Mouse (Mus musculus): ENCODE data around the gene Rfng. TPM values are rescaled to one million over a fixed set of nuclear protein-coding genes. Genes with fewer than 3 reads are reported as not detected.

Gene Rfng
- polyA plus RNA-seq, 1 experiment, result 98.9 TPM

DNA sequence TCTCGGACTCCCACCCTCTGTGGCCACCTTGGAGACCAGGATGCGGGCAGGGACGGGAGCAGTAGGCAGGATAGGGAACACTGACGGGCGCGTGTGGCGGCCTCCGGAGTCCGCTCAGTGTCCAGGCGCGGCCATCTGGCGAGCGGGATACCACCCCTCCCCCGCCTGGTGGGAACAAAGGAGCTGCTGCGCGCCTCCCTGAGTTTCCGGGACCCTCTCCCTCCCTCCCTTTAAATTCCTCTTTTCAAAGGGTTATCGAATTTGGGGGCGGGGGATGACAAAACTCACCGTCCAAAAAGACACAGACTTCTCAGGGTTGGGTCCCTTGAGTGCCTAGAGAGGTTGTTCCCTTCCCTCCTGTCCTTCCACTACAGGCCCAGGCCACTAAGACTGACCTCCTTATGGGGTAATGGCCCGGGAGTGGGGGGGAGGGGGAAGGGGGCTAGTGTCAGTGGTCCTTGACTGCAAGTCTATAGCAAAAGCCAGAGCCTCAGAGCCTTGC lies 40.8 kb upstream of the Rfng start:
- TF ChIP-seq CTCF (IDR thresholded peaks at IDR 0.05; ENCODE audit: extremely low read depth, insufficient read depth, low read length), result no peak
- no peak; the same call in 1 of the 2 replicates for TF ChIP-seq POLR2A (IDR thresholded peaks at IDR 0.05; ENCODE audit: extremely low read depth, insufficient read depth, low read length)
- peak overlapping the region; percentile 98 for H3K27ac ChIP-seq (ENCODE audit: insufficient read depth, low read length)

DNA sequence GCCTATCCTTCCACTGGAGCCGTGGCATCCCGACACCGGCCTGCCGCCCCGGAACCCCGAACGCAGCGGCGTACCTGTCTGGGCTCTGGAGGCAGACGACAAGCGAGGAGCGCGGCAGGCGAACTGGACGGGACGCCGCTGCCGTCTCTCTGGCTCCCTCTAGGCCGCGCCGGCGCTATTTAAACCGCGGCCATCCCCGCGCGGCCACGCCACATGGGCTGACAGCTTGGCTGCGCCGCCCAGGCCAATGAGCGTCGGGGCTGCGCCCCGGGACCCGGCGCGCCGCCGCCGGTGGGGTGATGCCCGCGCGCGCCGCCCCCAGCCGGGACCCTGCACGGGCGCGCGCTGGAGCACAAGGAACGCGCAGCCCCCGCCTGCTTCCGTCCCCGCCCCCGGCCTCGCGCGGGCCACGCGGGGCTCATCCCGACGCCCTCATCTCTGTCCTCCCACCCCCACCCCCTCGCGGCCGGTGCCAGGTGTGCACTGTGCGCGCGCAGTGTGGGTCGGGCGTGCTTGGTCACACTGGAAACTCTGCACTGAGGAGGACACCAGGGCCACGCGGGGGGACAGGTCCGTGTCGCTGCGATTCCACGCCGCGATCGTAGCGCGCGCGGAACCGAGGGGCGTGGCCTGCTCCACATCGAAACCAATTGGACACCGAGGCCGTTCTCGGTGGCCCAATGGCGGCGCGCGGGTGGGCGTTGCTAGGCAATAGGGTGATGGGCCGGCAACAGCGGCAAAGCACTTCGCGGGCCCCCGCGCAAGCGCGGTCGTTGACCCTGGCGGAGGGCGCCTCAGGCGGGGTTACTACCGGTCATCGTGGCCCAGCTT lies 40.2 kb upstream of the Rfng start, which contains the start of gene Fasn:
Gene Fasn (minus strand): TSS at position 592 of the 831 bp plus-strand sequence.
- Histone ChIP-seq H3K4me1 (ENCODE audit: control insufficient read depth, insufficient read depth, low read length) (no peaks in the 10 kb centered on the region), H3K4me3 (ENCODE audit: insufficient read depth, low read length) (peak within 1 kb of the TSS; percentile 62), H3K27ac (ENCODE audit: insufficient read depth, low read length) (peak within 1 kb of the TSS; percentile 98)
- no peak for TF ChIP-seq CTCF (IDR thresholded peaks at IDR 0.05; ENCODE audit: extremely low read depth, insufficient read depth, low read length)
- TF ChIP-seq POLR2A (IDR thresholded peaks at IDR 0.05; ENCODE audit: extremely low read depth, insufficient read depth, low read length), result peak; percentile 96

More for the DNA sequence above, 40.8 kb upstream of the Rfng start:
- Histone ChIP-seq H3K4me3 (ENCODE audit: insufficient read depth, low read length) (peak overlapping the region; percentile 62), H3K4me1 (ENCODE audit: control insufficient read depth, insufficient read depth, low read length) (no peaks in the 10 kb centered on the region)

DNA sequence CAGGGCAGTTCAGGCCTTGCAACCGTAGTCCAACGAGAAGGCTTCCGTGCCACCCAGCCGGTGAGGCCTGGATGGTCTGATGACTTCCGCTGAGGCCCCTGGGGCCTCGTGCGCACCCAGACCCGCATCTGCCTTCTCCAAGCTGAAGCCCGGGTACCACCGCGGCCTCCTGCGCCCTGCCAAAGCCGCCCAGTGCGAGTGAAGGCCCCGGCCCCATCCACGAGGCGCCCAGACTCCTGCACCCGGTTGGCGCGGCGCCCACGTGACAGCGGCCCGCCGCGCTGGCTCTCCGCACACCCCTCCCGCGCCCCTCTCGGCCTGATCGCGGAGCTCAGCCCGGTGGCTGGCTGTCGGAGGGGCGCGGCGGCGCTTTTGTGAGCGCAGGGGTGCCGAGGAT lies 39.5 kb upstream of the Rfng start:
- Histone ChIP-seq H3K4me1 (ENCODE audit: control insufficient read depth, insufficient read depth, low read length) (no peaks in the 10 kb centered on the region), H3K4me3 (ENCODE audit: insufficient read depth, low read length) (peak overlapping the region; percentile 62), H3K27ac (ENCODE audit: insufficient read depth, low read length) (peak overlapping the region; percentile 94)
- TF ChIP-seq CTCF (IDR thresholded peaks at IDR 0.05; ENCODE audit: extremely low read depth, insufficient read depth, low read length), result no peak
- no peak for TF ChIP-seq POLR2A (IDR thresholded peaks at IDR 0.05; ENCODE audit: extremely low read depth, insufficient read depth, low read length)

DNA sequence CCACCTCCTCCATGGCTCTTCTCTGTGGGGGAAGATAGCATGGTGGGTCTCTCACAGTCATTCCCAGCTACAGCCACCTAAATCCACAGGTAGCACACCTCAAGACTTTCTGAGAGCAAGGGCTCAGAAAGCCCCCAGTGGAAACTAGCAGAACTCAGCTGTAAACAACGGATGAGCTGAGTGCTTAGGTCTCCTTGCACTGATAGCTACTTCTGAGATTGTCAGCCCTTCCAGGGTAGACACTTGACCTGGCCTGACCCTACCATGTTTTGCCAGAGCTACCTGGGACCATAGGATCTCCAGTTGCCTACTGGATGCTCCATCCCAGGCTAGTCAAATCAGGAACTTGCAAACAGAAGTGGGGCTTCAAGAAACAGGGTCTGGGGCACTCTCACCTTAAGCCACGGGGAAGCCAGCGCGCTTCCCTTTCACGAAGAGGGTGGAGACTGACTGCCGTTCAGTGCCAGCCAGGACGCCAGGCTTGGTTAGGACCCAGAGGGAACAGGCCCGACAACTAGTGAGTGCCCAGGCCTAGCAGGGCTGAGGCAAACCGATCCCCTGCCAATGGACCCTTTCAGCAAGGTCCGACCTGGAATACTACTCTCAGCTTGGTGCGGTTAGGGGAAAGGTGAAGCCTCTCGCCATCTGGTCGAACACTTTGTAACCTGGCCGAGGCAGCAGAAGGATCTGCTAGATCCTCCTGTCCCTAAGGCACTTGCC lies 39.0 kb upstream of the Rfng start:
- no peaks in the 10 kb centered on the region for H3K4me1 ChIP-seq (ENCODE audit: control insufficient read depth, insufficient read depth, low read length)
- TF ChIP-seq POLR2A (IDR thresholded peaks at IDR 0.05; ENCODE audit: extremely low read depth, insufficient read depth, low read length) (no peak), CTCF (IDR thresholded peaks at IDR 0.05; ENCODE audit: extremely low read depth, insufficient read depth, low read length) (no peak)
- H3K4me3 ChIP-seq (ENCODE audit: insufficient read depth, low read length), result peak overlapping the region; percentile 62
- peak overlapping the region; percentile 94; the same call in 1 of the 2 replicates for H3K27ac ChIP-seq (ENCODE audit: insufficient read depth, low read length)

DNA sequence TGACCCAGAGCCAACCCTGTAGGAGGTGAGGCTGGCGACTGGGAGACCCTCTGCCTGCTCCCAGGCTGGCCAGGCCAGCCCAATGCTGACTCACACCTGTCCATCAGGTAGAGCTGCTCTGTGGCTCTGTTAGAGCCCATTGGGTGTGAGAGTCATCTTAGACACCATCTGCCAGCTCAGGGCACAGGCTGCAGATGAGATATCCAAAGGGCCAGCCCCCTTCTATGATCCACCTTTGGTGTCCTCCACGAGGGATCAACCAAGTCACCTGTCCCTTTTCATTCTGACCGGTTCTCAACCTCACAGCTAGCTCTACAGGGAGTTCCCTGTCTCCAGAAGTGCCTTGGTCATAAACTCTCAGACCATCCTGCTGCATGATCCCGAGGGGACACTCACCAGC lies 38.3 kb upstream of the Rfng start:
- H3K27ac ChIP-seq (ENCODE audit: insufficient read depth, low read length), result no peak overlapping the region
- TF ChIP-seq POLR2A (IDR thresholded peaks at IDR 0.05; ENCODE audit: extremely low read depth, insufficient read depth, low read length) (no peak), CTCF (IDR thresholded peaks at IDR 0.05; ENCODE audit: extremely low read depth, insufficient read depth, low read length) (no peak)
- peak overlapping the region; percentile 62 for H3K4me3 ChIP-seq (ENCODE audit: insufficient read depth, low read length)
- no peaks in the 10 kb centered on the region for H3K4me1 ChIP-seq (ENCODE audit: control insufficient read depth, insufficient read depth, low read length)

DNA sequence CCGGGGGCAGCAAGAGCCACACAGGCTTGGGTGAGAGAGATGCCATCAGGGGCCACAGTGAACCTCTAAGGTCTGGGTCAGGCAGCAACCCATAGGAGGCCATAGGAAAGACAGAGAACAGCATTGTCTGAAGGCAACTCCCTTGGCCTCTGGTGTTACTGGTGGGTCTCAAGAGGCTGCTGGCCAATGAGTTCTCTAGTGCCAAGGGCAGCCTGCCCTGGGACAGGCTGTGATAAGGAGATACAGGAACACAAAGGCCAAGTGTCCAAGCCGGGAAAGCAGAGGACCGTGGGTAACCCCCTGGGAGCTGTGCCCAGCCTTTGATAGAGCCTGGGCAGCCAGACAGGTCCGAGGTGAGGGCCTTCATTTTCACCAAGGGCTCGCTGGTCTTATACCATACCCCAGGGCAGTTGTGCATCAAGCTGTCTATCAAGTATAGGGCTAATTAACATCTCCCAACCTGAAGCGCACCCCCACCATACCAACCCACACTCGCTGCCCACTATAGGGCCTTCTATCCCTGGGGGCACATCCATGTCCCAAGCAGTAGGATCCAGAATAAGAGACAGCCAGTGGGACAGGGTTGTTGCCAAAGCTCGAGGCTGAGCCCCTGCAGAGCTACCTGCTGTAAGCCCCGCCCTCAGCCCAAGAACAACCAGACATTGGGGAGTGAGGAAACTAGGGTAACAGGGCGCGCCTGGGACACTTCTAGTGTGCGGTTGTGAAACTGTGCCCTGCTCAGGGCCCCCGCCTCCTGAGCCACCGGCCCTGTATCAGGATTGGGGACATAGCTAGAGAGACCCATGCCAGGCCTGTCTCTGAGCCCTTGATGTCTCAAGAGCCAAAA lies 37.3 kb upstream of the Rfng start:
- Histone ChIP-seq H3K4me3 (ENCODE audit: insufficient read depth, low read length) (no peak overlapping the region), H3K27ac (ENCODE audit: insufficient read depth, low read length) (no peak overlapping the region)
- no peak for TF ChIP-seq POLR2A (IDR thresholded peaks at IDR 0.05; ENCODE audit: extremely low read depth, insufficient read depth, low read length)
- TF ChIP-seq CTCF (IDR thresholded peaks at IDR 0.05; ENCODE audit: extremely low read depth, insufficient read depth, low read length), result no peak

DNA sequence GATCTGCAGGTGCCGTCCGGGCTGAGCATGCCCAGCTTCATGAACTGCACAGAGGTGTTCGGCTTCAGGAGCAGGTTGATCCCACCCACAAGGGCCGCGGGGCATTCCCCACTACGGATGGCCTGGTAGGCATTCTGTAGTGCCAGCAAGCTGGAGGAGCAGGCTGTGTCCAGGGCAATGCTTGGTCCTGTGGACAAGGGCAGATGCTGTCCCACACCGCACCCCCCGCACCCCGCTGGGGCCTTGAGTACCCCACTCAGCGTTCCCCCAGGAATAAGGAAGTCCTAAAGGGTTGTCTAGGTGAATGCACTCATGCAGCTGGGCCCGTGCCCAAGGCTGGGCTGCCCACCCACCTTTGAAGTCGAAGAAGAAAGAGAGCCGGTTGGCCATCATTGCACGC lies 36.5 kb upstream of the Rfng start:
- no peak for TF ChIP-seq POLR2A (IDR thresholded peaks at IDR 0.05; ENCODE audit: extremely low read depth, insufficient read depth, low read length)
- TF ChIP-seq CTCF (IDR thresholded peaks at IDR 0.05; ENCODE audit: extremely low read depth, insufficient read depth, low read length), result no peak
- Histone ChIP-seq H3K4me3 (ENCODE audit: insufficient read depth, low read length) (no peak overlapping the region), H3K4me1 (ENCODE audit: control insufficient read depth, insufficient read depth, low read length) (no peaks in the 10 kb centered on the region), H3K27ac (ENCODE audit: insufficient read depth, low read length) (no peak overlapping the region)

More for the DNA sequence above, 37.3 kb upstream of the Rfng start:
- H3K4me1 ChIP-seq (ENCODE audit: control insufficient read depth, insufficient read depth, low read length), result no peaks in the 10 kb centered on the region

DNA sequence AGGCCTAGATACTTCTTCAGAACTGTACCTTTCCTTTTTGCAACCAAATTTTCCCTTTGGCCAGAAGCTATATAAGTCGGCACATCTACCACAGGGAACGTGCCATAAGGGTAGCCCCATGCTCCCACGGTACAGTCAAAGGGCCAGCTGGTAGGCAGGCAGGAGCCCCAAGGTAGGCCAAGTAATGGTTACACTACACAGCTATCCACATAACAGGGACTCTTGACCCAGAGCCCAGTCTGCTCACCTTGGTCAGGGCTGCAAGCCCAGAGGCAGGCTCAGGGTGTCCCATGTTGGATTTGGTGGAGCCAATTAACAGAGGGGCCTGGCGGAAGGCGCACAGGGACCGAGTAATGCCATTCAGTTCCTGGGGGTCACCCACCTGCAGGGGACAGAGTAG lies 35.5 kb upstream of the Rfng start:
- TF ChIP-seq POLR2A (IDR thresholded peaks at IDR 0.05; ENCODE audit: extremely low read depth, insufficient read depth, low read length), result no peak
- no peak for TF ChIP-seq CTCF (IDR thresholded peaks at IDR 0.05; ENCODE audit: extremely low read depth, insufficient read depth, low read length)
- Histone ChIP-seq H3K27ac (ENCODE audit: insufficient read depth, low read length) (no peak overlapping the region), H3K4me3 (ENCODE audit: insufficient read depth, low read length) (no peak overlapping the region), H3K4me1 (ENCODE audit: control insufficient read depth, insufficient read depth, low read length) (no peaks in the 10 kb centered on the region)

DNA sequence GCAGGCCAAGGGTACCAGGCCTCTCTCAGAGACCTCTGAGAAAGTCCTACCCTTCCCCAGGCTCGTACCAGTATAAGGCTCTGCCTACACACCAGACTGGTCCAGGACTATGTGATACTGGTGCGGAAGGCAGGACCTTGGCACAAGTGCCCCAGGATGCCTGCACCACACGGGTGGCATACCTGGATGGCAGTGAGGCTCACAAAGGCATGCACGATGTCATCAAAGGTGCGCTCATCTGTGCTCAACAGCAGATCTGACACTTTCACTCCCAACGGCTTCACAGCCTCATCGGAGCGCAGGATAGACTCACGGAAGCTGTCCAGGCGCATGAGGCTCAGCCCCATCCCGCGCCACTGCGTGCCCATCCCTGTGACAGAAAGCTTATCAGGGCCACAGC lies 34.2 kb upstream of the Rfng start:
- TF ChIP-seq CTCF (IDR thresholded peaks at IDR 0.05; ENCODE audit: extremely low read depth, insufficient read depth, low read length), result no peak
- no peak for TF ChIP-seq POLR2A (IDR thresholded peaks at IDR 0.05; ENCODE audit: extremely low read depth, insufficient read depth, low read length)
- H3K27ac ChIP-seq (ENCODE audit: insufficient read depth, low read length), result no peak overlapping the region
- no peaks in the 10 kb centered on the region for H3K4me1 ChIP-seq (ENCODE audit: control insufficient read depth, insufficient read depth, low read length)
- H3K4me3 ChIP-seq (ENCODE audit: insufficient read depth, low read length), result no peak overlapping the region
